Mouse (Mus musculus) stomach, embryonic 16.5 days (tissue): ENCODE measurements around the gene Gstt3. TPM values are rescaled to one million over a fixed set of nuclear protein-coding genes. Genes with fewer than 3 reads are reported as not detected.

Source experiments
- ATAC-seq: fragments of 200-750 bp; cut with Nextera tagmentation; 2 replicates; pipeline ENCODE4 v1.8.0; 2017; ENCODE audit warnings: moderate number of reproducible peaks, moderate TSS enrichment; ENCODE audit not compliant: insufficient read depth, low FRiP score
- H3K27ac ChIP-seq: fragments of 300-500 bp; sonication (generic); 2 replicates; pipeline ENCODE4 v1.5.1; 2014; ENCODE audit warnings: low read length
- H3K27me3 ChIP-seq: fragments of 300-500 bp; sonication (generic); 2 replicates; pipeline ENCODE4 v1.6.1; 2014; ENCODE audit warnings: low read length, control low read depth, mixed read lengths; ENCODE audit not compliant: control insufficient read depth, insufficient read depth
- H3K36me3 ChIP-seq: fragments of 300-500 bp; sonication (generic); 2 replicates; pipeline ENCODE4 v1.6.1; 2014; ENCODE audit warnings: low read length; ENCODE audit not compliant: control insufficient read depth, insufficient read depth
- H3K4me1 ChIP-seq: fragments of 300-500 bp; sonication (generic); 2 replicates; pipeline ENCODE4 v1.6.1; 2014; ENCODE audit warnings: low read length, control low read depth, mixed read lengths; ENCODE audit not compliant: control insufficient read depth, insufficient read depth
- H3K4me2 ChIP-seq: fragments of 300-500 bp; sonication (generic); 2 replicates; pipeline ENCODE4 v1.6.1; 2014; ENCODE audit warnings: low read depth, low read length, mixed read lengths
- H3K4me3 ChIP-seq: fragments of 300-500 bp; sonication (generic); replicated peaks from 2 replicates; pipeline ENCODE4 v1.5.1; 2014; ENCODE audit warnings: mild to moderate bottlenecking, low read length
- H3K9ac ChIP-seq: fragments of 300-500 bp; sonication (generic); 2 replicates; pipeline ENCODE4 v1.6.1; 2014; ENCODE audit warnings: low read length
- H3K9me3 ChIP-seq: fragments of 300-500 bp; sonication (generic); replicated peaks from 2 replicates; pipeline ENCODE4 v1.6.1; 2016; ENCODE audit warnings: low read length, control low read depth; ENCODE audit not compliant: control insufficient read depth
- WGBS: fragments of 180-500 bp; shearing (Covaris S2); extraction: QIAGEN DNeasy Blood & Tissue Kit; methylation state at CpG from one replicate; pipeline ENCODE4 v1.1.7; 2014; 5-methylcytosine and 5-hydroxymethylcytosine counted together
- polyA plus RNA-seq: library from polyadenylated mRNA; unstranded; fragments of >200 nt; fragmentation: Nextera tagmentation; extraction: Ambion mirVana; gene quantifications from 2 replicates; pipeline ENCODE4 v1.2.1, GENCODE M21; 2015

The Gstt3 gene
- 50.2 and 55.5 TPM in 2 replicates for polyA plus RNA-seq

- WGBS: 1% methylated on average over 28 of the region's 28 CpGs
- H3K4me2 ChIP-seq: peak within 1 kb of the TSS; percentile 94
- peak within 1 kb of the TSS; percentile 93 for H3K27ac ChIP-seq
- H3K4me3 ChIP-seq: peak within 1 kb of the TSS; percentile 64
- H3K27me3 ChIP-seq: no peaks in the 10 kb centered on the region; the same call in 1 of the 2 replicates
- H3K9ac ChIP-seq: peak within 1 kb of the TSS; percentile 75
- ATAC-seq: peak; percentile 92
- H3K9me3 ChIP-seq: no peaks in the 10 kb centered on the region
- H3K36me3 ChIP-seq: no peaks in the 10 kb centered on the region
- H3K4me1 ChIP-seq: 0 out of 2 replicates have a peak, but pooled peaks cover 4% of the 10 kb centered on the region
Observed at GRCm38 (mm10) chr10:75780769-75781578, at the start of gene Gstt3, which contains the start of gene Gm20441. Gene Gstt3, minus strand, starts transcription at chr10:75781414. Gene Gm20441, minus strand, starts transcription at chr10:75780954.

GRCm38 (mm10) chr10:75830275-75830670 is 49.1 kb upstream of the Gstt3 start:
- no peak overlapping the region for H3K4me3 ChIP-seq
- no peak overlapping the region for H3K27ac ChIP-seq
- ATAC-seq: no peak
- WGBS: 87% methylated on average over 2 of the region's 2 CpGs
- no peak overlapping the region for H3K9ac ChIP-seq
- H3K36me3 ChIP-seq: no peaks in the 10 kb centered on the region
- H3K9me3 ChIP-seq: no peaks in the 10 kb centered on the region
- peaks cover 8% of the 10 kb centered on the region for H3K4me1 ChIP-seq
- no peaks in the 10 kb centered on the region for H3K27me3 ChIP-seq
- no peak overlapping the region for H3K4me2 ChIP-seq

- Histone ChIP-seq H3K4me2 (no peak overlapping the region), H3K27ac (no peak overlapping the region), H3K4me1 (peaks cover 5% of the 10 kb centered on the region; the same call in 1 of the 2 replicates), H3K27me3 (no peaks in the 10 kb centered on the region), H3K9ac (no peak overlapping the region), H3K36me3 (no peaks in the 10 kb centered on the region), H3K4me3 (no peak overlapping the region), H3K9me3 (no peaks in the 10 kb centered on the region)
- ATAC-seq: no peak
- WGBS: 64% methylated on average over 2 of the region's 2 CpGs
Observed at GRCm38 (mm10) chr10:75829529-75830274, 48.5 kb upstream of the Gstt3 start.

- no peak overlapping the region for H3K9ac ChIP-seq
- no peak overlapping the region for H3K27ac ChIP-seq
- no peak for ATAC-seq
Observed at GRCm38 (mm10) chr10:75828500-75828931, 47.3 kb upstream of the Gstt3 start.

GRCm38 (mm10) chr10:75827668-75828360 is 46.6 kb upstream of the Gstt3 start:
- 80% methylated on average over 4 of the region's 4 CpGs for WGBS
- no peak overlapping the region for H3K4me3 ChIP-seq
- H3K27ac ChIP-seq: no peak overlapping the region
- 0 out of 2 replicates have a peak, but pooled peaks have one; percentile 29 for ATAC-seq
- H3K4me2 ChIP-seq: no peak overlapping the region
- H3K9ac ChIP-seq: no peak overlapping the region
- H3K36me3 ChIP-seq: no peaks in the 10 kb centered on the region
- H3K9me3 ChIP-seq: no peaks in the 10 kb centered on the region
- H3K27me3 ChIP-seq: no peaks in the 10 kb centered on the region
- no peaks in the 10 kb centered on the region for H3K4me1 ChIP-seq

More at GRCm38 (mm10) chr10:75828500-75828931, 47.3 kb upstream of the Gstt3 start:
- H3K4me1 ChIP-seq: no peaks in the 10 kb centered on the region
- no peak overlapping the region for H3K4me2 ChIP-seq
- no peak overlapping the region for H3K4me3 ChIP-seq
- H3K9me3 ChIP-seq: no peaks in the 10 kb centered on the region
- no peaks in the 10 kb centered on the region for H3K36me3 ChIP-seq
- H3K27me3 ChIP-seq: no peaks in the 10 kb centered on the region

DNA sequence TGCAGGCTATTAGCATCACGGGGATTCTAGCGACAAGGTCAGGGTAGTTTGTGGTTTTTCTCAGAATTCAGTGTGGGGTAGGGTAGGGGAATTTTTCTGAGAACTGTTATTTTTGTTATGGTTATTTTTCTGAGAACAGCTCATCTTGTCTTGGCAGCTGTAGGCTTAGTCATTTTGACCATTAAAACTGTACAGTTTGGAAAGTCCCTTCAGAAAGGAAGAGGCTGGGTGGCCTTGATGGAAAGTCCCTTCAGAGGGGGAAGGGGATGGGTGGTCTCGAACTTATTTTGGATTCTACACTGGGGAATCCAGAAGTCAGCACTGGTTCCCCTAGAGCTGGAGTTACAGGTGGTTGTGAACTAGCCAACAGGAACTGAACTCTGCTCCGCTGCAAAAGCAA is 43.3 kb upstream of the Gstt3 start:
- no peak overlapping the region for H3K4me3 ChIP-seq
- no peak overlapping the region for H3K4me2 ChIP-seq
- WGBS: 84% methylated on average over 4 of the region's 4 CpGs
- no peaks in the 10 kb centered on the region for H3K36me3 ChIP-seq
- H3K27ac ChIP-seq: no peak overlapping the region
- H3K27me3 ChIP-seq: no peaks in the 10 kb centered on the region
- no peak for ATAC-seq
- H3K9me3 ChIP-seq: no peaks in the 10 kb centered on the region
- H3K4me1 ChIP-seq: no peaks in the 10 kb centered on the region
- no peak overlapping the region for H3K9ac ChIP-seq

DNA sequence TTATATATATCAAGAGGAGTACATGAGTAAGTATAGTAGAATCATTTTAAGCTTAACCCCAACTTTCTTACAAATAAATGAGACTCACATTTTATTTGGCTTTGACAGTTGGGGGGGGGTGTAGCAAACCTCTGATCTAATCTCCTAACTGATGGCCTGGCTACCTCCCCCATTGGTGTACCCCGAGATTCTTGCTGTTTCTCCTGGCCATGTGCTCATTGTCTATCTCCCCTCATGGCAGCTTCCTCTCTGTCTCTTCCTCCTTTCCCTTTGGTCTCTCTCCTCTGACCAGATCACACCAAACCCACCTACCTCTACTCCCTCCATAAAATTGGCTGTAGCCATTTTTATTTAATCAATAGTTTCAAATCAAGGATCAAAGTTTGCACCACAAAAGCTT is 42.6 kb upstream of the Gstt3 start:
- no peaks in the 10 kb centered on the region for H3K9me3 ChIP-seq
- H3K27ac ChIP-seq: no peak overlapping the region
- H3K9ac ChIP-seq: no peak overlapping the region
- no peaks in the 10 kb centered on the region for H3K27me3 ChIP-seq
- no peak for ATAC-seq
- WGBS: 78% methylated on average over 1 of the region's 1 CpGs
- no peaks in the 10 kb centered on the region for H3K36me3 ChIP-seq
- no peak overlapping the region for H3K4me3 ChIP-seq
- no peak overlapping the region for H3K4me2 ChIP-seq
- no peaks in the 10 kb centered on the region for H3K4me1 ChIP-seq

- Histone ChIP-seq H3K9me3 (no peaks in the 10 kb centered on the region), H3K27me3 (no peaks in the 10 kb centered on the region), H3K4me1 (no peaks in the 10 kb centered on the region), H3K36me3 (no peaks in the 10 kb centered on the region), H3K4me2 (no peak within 1 kb of the TSS), H3K27ac (no peak within 1 kb of the TSS), H3K9ac (no peak within 1 kb of the TSS), H3K4me3 (no peak within 1 kb of the TSS)
- 90% methylated on average over 2 of the region's 2 CpGs for WGBS
- no peak for ATAC-seq
Observed at GRCm38 (mm10) chr10:75822443-75822842, 41.2 kb upstream of the Gstt3 start, which contains the start of gene Gstt4. Gene Gstt4, minus strand, starts transcription at chr10:75822543.
